Mouse (Mus musculus) yolk sac, embryonic 10.5 days (tissue): ENCODE results near the gene Cnpy3.
"Not testable (repeated sequence)": the region's sequence is repeated elsewhere in the genome, so short reads cannot be mapped to it uniquely, and the experiment has no call there.

ENCODE experiments used
- DNase-seq: peaks from one replicate; pipeline ENCODE4 v3.0.0-alpha.2; 2017; ENCODE audit warnings: low spot score

Cnpy3 gene

DNA sequence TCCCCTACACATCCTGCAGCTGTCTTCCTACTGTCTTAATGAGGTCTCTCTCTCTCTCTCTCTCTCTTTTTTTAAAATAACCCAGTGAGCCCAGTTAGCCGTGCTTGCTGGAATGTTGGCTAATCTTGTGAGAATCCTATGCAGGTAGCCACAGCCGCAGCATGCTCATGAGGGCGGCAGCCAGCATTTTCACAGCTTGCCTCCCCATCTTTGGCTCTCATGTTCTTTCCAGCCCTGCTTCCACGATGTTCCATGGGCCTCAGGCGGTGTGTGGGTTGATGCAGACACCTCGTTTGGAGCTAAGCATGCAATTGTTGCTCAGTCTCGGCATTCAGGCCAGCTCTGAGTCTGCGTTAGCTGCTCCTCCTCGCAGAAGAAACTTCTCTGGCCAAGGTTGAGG lies 12.9 kb upstream of the Cnpy3 start:
- not testable (repeated sequence) for DNase-seq

- DNase-seq: no peak
Observed at GRCm38 (mm10) chr17:46763544-46763943, 11.5 kb upstream of the Cnpy3 start, which contains the start of gene Ptcra. Gene Ptcra, minus strand, starts transcription at chr17:46763712.

GRCm38 (mm10) chr17:46758753-46759152 lies 6.7 kb upstream of the Cnpy3 start:
- DNase-seq: no peak

DNA sequence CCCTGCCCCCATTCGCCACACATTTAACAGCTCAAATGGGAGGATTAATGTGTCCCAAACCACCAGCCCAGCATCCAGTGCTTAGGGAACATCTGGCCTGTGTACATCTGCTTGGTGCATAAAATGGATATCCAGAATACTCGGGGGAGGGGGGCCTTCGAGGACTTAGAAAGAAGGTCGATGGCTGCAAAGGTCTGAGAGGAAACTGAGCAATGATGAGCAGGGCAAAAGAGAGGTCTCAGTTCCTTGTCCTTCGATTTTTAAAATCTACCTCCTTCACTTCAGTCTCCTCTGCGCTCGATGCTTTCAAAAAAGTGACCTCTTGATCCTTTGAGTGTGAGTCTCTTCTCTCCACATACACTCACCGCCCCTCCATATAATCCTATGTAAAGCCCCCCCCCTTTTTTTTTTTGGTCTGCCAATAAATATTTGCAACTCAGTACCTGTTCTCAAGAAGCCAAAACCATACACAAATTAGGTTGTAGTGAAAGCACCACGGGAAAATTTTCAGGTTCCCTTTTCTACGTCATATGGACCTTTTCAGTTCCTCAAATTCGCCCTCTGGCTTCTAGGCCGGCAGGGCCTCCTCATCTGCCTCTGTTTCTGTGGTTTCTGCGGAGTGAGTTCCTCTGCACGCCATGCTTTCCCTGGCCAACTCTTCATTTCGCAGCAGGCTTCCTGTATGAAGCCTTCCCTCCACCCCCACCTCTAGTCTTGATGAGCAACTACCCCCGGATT lies 789 bp downstream of the Cnpy3 start:
- no peak for DNase-seq

DNA sequence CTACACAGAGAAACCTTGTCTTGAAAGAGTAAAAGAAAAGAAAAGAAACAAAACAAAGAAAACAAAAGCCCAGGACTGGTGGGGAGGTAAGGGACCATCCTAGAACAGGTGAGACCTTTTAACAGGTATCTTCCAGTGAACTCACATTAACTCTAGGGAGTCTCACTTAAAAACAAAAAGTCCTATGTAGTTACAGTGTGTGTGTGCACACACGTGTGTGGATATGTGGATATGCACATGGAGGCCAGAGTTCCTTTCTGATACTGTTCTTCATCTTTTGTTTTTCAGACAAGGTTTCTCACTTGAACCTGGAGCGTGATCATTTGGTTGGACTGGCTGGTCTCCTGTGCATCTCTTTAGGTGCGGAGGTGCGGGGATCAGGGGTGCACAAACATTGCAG lies 1.4 kb downstream of the Cnpy3 start:
- DNase-seq: no peak

GRCm38 (mm10) chr17:46749282-46749681 lies 2.7 kb downstream of the Cnpy3 start:
- DNase-seq: no peak

- no peak for DNase-seq
Observed at GRCm38 (mm10) chr17:46747806-46748205, 4.2 kb downstream of the Cnpy3 start.

GRCm38 (mm10) chr17:46747234-46747633 lies 4.8 kb downstream of the Cnpy3 start:
- no peak for DNase-seq

DNA sequence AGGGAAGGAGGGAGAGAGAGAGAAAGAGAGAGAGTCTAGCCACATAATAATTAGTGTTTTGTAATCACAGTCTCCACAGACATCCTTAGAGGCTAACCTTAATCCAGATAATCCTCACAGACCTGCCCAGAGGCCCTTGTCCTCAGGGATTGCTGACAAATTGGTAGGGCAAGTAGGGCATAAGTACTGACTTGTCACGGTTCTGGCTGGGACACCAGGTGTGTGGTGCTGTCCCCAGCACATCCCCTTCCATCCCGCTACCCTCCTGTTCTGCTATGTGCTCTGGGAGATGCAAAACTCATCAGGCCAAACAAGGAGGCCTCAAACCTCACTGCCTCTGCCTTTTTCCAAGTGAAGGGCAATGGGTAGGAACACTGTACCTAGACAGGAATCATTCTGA lies 6.5 kb downstream of the Cnpy3 start:
- DNase-seq: no peak

DNA sequence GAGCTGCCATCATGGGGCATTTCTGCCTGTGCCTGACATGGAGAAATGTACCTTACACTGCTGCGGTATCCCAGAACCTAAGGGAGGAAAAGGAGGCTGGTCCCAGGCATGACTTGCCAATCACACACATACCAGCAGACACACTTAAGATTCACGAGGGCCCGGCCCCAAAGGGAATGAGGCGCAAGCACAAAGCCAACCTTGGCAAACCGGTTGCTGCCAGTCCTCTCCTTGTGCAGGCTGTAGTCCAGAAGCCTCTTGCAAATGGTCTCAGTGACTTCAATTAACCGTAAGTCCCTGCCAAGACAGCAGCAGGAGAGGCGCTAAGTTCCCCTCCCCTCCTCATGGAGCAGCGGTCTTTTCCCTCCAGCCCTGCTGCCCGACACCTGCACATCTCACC lies 9.0 kb downstream of the Cnpy3 start:
- no peak for DNase-seq

DNA sequence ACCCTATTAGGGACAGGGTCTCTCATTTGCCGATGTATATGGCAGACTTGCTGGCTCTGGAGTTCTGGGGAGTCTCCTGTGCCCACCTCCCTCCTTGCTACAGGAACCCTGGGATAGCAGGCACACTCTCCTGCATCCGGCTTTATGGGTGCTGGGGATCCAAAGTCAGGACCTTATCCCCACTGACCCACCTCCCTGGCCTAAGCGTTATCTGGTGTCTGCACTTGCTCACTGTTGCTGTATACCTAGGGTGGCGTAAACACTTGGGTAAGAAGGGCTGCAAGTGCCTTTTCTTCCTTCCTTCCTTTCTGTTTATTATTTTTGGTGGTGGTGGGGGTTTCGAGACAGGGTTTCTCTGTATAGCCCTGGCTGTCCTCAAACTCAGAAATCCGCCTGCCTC lies 10.7 kb downstream of the Cnpy3 start:
- no peak for DNase-seq

GRCm38 (mm10) chr17:46736160-46736559 lies 15.9 kb downstream of the Cnpy3 start:
- no peak for DNase-seq

GRCm38 (mm10) chr17:46735287-46735686 lies 16.7 kb downstream of the Cnpy3 start:
- DNase-seq: peak; percentile 50

DNA sequence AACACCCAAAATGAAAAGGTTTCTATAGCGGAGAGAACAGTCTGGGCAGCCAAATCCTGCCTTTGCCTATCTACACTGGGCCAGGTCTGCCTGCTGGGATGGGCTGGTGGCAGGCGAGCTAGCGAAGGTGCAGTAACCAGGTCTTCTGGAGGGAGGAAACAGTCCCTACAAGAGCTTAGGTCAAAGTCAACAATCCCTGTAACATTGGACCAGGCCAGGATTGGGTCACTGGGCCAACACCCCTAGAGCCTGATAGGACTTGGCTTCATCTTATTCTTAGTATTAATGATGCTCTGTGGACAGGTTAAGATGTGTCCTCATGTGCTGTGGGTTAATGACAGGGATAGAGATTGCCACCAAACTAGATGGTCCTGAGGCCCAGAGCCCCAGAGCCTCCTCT lies 18.0 kb downstream of the Cnpy3 start:
- no peak for DNase-seq

- no peak for DNase-seq
Observed at GRCm38 (mm10) chr17:46728904-46729318, 23.1 kb downstream of the Cnpy3 start, which contains the start of gene Gnmt. Gene Gnmt, minus strand, starts transcription at chr17:46729168.

DNA sequence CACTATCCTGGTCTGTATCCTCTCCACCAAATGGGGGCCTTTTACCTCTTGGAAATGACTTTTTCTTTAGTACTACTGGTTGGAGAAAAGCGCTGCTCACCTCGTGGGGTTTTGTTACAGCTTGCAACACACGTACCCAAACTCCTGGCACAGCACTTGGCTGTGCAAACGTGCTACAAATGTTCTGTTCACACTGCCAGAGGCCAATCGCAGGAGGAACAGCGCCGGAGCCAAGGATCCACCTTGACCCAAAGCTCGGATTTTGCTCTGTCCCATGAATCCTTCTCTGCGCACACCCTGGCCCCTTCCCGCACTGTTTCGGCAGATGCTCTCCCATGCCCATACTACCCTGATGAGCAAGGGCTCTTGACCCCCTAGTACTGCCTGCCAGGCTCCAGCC lies 23.5 kb downstream of the Cnpy3 start:
- no peak for DNase-seq

DNA sequence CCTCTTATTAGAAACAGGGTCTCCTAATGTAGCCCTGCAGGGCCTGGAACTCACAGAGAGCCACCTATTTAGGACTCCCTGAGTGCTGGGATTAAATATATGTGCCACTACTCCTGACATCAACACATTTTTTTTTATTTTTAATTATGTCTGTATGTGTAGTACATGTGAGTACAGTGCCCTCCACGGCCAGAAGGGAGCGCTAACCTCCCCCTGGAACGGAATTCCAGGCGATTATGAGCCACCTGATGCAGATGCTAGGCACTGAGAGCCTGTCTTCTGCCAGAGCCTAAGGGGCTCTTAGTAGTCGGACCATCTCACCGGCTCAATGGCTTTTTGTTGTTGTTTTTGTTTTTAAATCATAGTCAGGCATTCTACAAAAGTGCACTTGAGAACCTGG lies 24.0 kb downstream of the Cnpy3 start:
- no peak for DNase-seq

GRCm38 (mm10) chr17:46727271-46727670 lies 24.7 kb downstream of the Cnpy3 start:
- DNase-seq: no peak

DNA sequence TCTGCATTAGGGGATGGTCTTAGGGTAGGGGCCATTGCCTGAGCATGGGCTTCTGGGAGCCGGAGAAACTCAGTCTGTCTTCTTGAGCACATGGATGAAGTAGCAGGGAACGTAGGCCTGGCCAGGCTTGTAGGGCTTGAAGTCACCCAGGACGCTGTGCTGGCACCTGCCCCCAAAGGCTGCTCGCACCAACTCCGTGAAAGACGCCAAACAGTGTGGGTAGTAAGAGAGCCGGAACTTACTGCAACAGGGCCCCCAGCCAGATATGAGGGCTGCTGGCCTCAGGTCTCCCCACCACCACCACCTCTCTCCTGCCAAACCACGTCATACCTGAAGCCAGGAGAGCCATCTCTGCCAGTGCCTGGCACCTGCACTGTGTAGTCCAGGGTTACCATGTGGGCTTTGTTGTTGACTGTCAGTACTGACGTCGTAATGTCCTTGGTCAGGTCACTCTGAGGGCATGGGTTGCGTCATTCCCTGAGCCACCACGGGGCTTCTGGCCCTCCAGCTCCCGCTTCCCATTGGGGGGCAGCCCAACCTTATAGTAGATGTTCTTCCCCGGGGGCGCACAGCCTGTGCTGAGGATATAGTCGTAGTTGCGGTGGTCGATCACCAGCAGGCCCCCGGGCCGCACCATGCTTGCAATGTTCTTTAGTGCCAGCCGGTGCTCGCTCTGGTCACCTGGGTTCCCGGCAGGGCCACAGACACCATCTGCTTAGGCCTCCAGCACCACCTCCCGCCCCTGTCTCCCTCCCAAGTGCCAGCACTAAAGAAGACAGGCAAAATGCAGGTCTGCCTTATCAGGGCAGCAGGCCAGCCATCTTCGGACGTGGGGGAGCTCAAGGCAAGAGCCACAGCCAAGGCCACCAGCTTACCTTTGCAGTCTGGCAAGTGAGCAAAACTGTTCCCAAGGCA lies 26.0 kb downstream of the Cnpy3 start:
- no peak for DNase-seq

DNA sequence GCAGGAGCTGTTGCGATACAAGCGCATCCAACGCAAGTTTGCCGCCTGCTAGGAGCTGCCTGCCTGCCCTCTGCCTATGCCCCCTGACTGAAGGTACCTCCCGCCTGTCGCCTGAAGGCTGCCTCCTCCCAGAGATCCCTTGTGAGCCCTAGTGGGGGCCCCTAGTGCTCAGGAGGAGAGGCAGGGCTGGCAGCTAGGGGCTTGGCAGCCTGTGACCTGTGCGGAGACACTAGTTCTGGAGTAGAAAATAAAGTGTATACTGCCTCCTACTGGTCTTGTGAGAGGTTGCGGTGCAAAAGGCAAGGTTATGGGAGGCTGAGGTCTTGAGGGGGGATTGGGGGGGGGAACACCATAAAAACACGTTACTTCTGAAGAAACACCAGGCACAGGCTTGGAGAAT lies 26.7 kb downstream of the Cnpy3 start:
- no peak for DNase-seq

GRCm38 (mm10) chr17:46724477-46725084 lies 27.4 kb downstream of the Cnpy3 start:
- DNase-seq: no peak

DNA sequence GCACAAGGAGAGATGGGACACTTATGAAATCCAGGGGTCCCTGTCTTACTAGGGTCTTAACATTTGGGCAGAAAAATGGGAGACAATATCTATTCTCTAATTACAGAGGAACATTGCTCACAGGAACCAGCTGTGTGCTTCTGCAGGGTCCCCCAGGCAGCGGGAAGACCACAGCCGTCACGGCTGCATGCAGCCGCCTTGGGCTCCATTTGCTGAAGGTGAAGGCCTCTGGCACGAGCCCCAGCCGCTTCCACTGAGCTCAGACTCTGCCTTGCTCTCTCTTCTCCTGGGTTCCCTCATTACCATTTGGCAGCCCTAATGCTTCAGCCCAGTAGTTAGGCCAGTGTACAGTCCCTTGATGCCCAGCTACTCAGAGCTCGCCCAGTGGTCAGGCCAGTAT lies 30.9 kb downstream of the Cnpy3 start:
- no peak for DNase-seq
